In genomic region chr10:20073236-20073893, GRCm38 (mm10) we compare ENCODE assay signal across 8 mouse cellular contexts.
DNase-seq lines count a peak whose midpoint lies in the region; ATAC-seq lines count a peak whose summit lies in the region.

No protein-coding gene starts in this region.

- no peaks in the 10 kb centered on the region for H3K36me3 ChIP-seq in intestine, embryonic 16.5 days (ENCODE audit: control insufficient read depth, insufficient read depth, low read length)
- H3K36me3 ChIP-seq in midbrain, embryonic 10.5 days, result no peaks in the 10 kb centered on the region

- H3K9me3 ChIP-seq in intestine, embryonic 16.5 days (ENCODE audit: control insufficient read depth, low read length), result no peaks in the 10 kb centered on the region
- no peaks in the 10 kb centered on the region for H3K9me3 ChIP-seq in midbrain, embryonic 10.5 days (replicated peaks)

- WGBS in intestine, embryonic 16.5 days, result 66% methylated on average over 7 of the region's 7 CpGs
- 69% methylated on average over 7 of the region's 7 CpGs for WGBS in midbrain, embryonic 10.5 days

- peak; percentile 82 for DNase-seq in ZHBTc4 (ENCODE audit: low read depth, low spot score)
- DNase-seq in cerebellum, postnatal 36 days, result peak; percentile 85 to 89
- peak; percentile 49 to 50 for DNase-seq in gastrocnemius, adult 8-10 months (ENCODE audit: low spot score in 2 of 2)
- peak; percentile 70 to 83 for DNase-seq in left cerebral cortex, postnatal 14 days (ENCODE audit: low spot score in 2 of 2)
- DNase-seq in midbrain, embryonic 10.5 days (ENCODE audit: low spot score), result peak; percentile 65
- peak; percentile 53 to 62 for DNase-seq in right cerebral cortex, postnatal 36 days (ENCODE audit: low spot score in 2 of 2)

- H3K27me3 ChIP-seq in intestine, embryonic 16.5 days (replicated peaks; ENCODE audit: control insufficient read depth, insufficient read depth, low read length), result no peaks in the 10 kb centered on the region
- H3K27me3 ChIP-seq in midbrain, embryonic 10.5 days (ENCODE audit: low read depth, poor library complexity, severe bottlenecking), result no peaks in the 10 kb centered on the region

- H3K4me2 ChIP-seq in intestine, embryonic 16.5 days (ENCODE audit: low read depth, low read length), result no peak overlapping the region

- no peaks in the 10 kb centered on the region; the same call in 1 of the 2 replicates for H3K4me1 ChIP-seq in intestine, embryonic 16.5 days (ENCODE audit: control insufficient read depth, insufficient read depth, low read length)
- no peaks in the 10 kb centered on the region for H3K4me1 ChIP-seq in midbrain, embryonic 10.5 days

- no peak overlapping the region for H3K27ac ChIP-seq in intestine, embryonic 16.5 days (ENCODE audit: low read length)
- no peak overlapping the region for H3K27ac ChIP-seq in midbrain, embryonic 10.5 days (replicated peaks)

- H3K4me3 ChIP-seq in intestine, embryonic 16.5 days (ENCODE audit: low read length), result no peak overlapping the region
- H3K4me3 ChIP-seq in midbrain, embryonic 10.5 days, result no peak overlapping the region

- ATAC-seq in intestine, embryonic 16.5 days, result peak; percentile 58
- no peak for ATAC-seq in erythroblast, adult 5-6 weeks (replicated peaks; ENCODE audit: low FRiP score, poor library complexity, severe bottlenecking)

- intact Hi-C loops in left cerebral cortex, postnatal 14 days (cut with DNase I), result loop anchor here (1.0 to 5.0 kb wide), 2 partner anchors 139 to 161 kb away; partner anchors contain the start of gene Map3k5

- no peak overlapping the region for H3K9ac ChIP-seq in intestine, embryonic 16.5 days (ENCODE audit: low read depth, low read length)
